Mouse (Mus musculus) olfactory bulb, adult 2 months (tissue): ENCODE data around the gene Plcg1. TPM values are rescaled to one million over a fixed set of nuclear protein-coding genes. Genes with fewer than 3 reads are reported as not detected.

Source experiments
- H3K27ac ChIP-seq: fragments of 200-500 bp; 2 replicates; pipeline ENCODE4 v1.5.1; 2012; ENCODE audit warnings: low read depth, low read length; ENCODE audit not compliant: insufficient read depth
- H3K4me1 ChIP-seq: fragments of 200-500 bp; 2 replicates; pipeline ENCODE4 v1.6.1; 2012; ENCODE audit warnings: low read length; ENCODE audit not compliant: control insufficient read depth, insufficient read depth
- H3K4me3 ChIP-seq: fragments of 200-500 bp; 2 replicates; pipeline ENCODE4 v1.5.1; 2012; ENCODE audit warnings: mild to moderate bottlenecking, low read depth, low read length, moderate library complexity; ENCODE audit not compliant: insufficient read depth
- CTCF ChIP-seq: fragments of 200-500 bp; IDR thresholded peaks from 2 replicates; pipeline ENCODE4 v1.5.1; 2012; ENCODE audit warnings: low read depth, mild to moderate bottlenecking, low read length, moderate library complexity; ENCODE audit not compliant: insufficient read depth
- POLR2A ChIP-seq: fragments of 200-500 bp; IDR thresholded peaks from 2 replicates; pipeline ENCODE4 v1.6.1; 2012; ENCODE audit warnings: mild to moderate bottlenecking, low read depth, low read length, moderate library complexity; ENCODE audit not compliant: insufficient read depth
- WGBS: fragments of 180-500 bp; shearing (Covaris S2); methylation state at CpG from one replicate; pipeline ENCODE4 v1.1.7; 2018; 5-methylcytosine and 5-hydroxymethylcytosine counted together
- polyA plus RNA-seq: library from polyadenylated mRNA; stranded (reverse); fragments of >200 nt; gene quantifications from 2 replicates; pipeline ENCODE4 v1.2.4, GENCODE M21; 2012; ENCODE audit warnings: low replicate concordance; ENCODE audit not compliant: missing spikeins, insufficient read depth, insufficient read length

Plcg1 gene
- polyA plus RNA-seq, 1 experiment, result 164 TPM

- H3K27ac ChIP-seq, result no peak overlapping the region
- TF ChIP-seq CTCF (no peak), POLR2A (no peak)
- 93% methylated on average over 8 of the region's 8 CpGs for WGBS
- H3K4me1 ChIP-seq, result no peaks in the 10 kb centered on the region
- no peak overlapping the region for H3K4me3 ChIP-seq
Measured at GRCm38 (mm10) chr2:160771325-160772276, 40.5 kb downstream of the Plcg1 start.

GRCm38 (mm10) chr2:160778034-160778433 lies 46.9 kb downstream of the Plcg1 start:
- H3K4me1 ChIP-seq, result no peaks in the 10 kb centered on the region
- TF ChIP-seq POLR2A, result no peak
- H3K27ac ChIP-seq, result no peak overlapping the region
- WGBS, result 60% methylated on average over 2 of the region's 2 CpGs
- H3K4me3 ChIP-seq, result no peak overlapping the region

- no peak overlapping the region for H3K4me3 ChIP-seq
- 69% methylated on average over 13 of the region's 13 CpGs for WGBS
- TF ChIP-seq CTCF (no peak), POLR2A (no peak)
- H3K4me1 ChIP-seq, result no peaks in the 10 kb centered on the region
- no peak overlapping the region for H3K27ac ChIP-seq
Measured at GRCm38 (mm10) chr2:160780154-160780833, 49.2 kb downstream of the Plcg1 start.

GRCm38 (mm10) chr2:160780834-160781219 lies 49.7 kb downstream of the Plcg1 start:
- TF ChIP-seq CTCF (no peak), POLR2A (no peak)
- 78% methylated on average over 2 of the region's 2 CpGs for whole genome bisulfite sequencing
- Histone ChIP-seq H3K4me3 (no peak overlapping the region), H3K4me1 (no peaks in the 10 kb centered on the region), H3K27ac (no peak overlapping the region)

- no peaks in the 10 kb centered on the region for H3K4me1 ChIP-seq
- H3K4me3 ChIP-seq, result no peak overlapping the region
- 42% methylated on average over 1 of the region's 1 CpGs for WGBS
- peak overlapping the region; percentile 74 for H3K27ac ChIP-seq
- no peak for TF ChIP-seq POLR2A
- no peak for TF ChIP-seq CTCF
Measured at GRCm38 (mm10) chr2:160786333-160786732, 55.2 kb downstream of the Plcg1 start.

GRCm38 (mm10) chr2:160789046-160789445 lies 57.9 kb downstream of the Plcg1 start:
- no peak for TF ChIP-seq CTCF
- no peak for TF ChIP-seq POLR2A
- WGBS, result 93% methylated on average over 1 of the region's 1 CpGs
- no peaks in the 10 kb centered on the region for H3K4me1 ChIP-seq
- no peak overlapping the region for H3K4me3 ChIP-seq
- no peak overlapping the region for H3K27ac ChIP-seq

GRCm38 (mm10) chr2:160789741-160790140 lies 58.6 kb downstream of the Plcg1 start:
- H3K4me1 ChIP-seq, result no peaks in the 10 kb centered on the region
- no peak overlapping the region for H3K27ac ChIP-seq
- H3K4me3 ChIP-seq, result no peak overlapping the region
- TF ChIP-seq POLR2A (no peak), CTCF (no peak)

GRCm38 (mm10) chr2:160793117-160793516 lies 62.0 kb downstream of the Plcg1 start:
- Histone ChIP-seq H3K4me3 (no peak overlapping the region), H3K27ac (no peak overlapping the region), H3K4me1 (peaks cover 3% of the 10 kb centered on the region; the same call in 1 of the 2 replicates)
- TF ChIP-seq CTCF (no peak), POLR2A (no peak)
- 61% methylated on average over 2 of the region's 2 CpGs for WGBS

- H3K4me1 ChIP-seq, result peaks cover 3% of the 10 kb centered on the region; the same call in 1 of the 2 replicates
- peak overlapping the region; percentile 69 for H3K27ac ChIP-seq
- TF ChIP-seq POLR2A, result no peak
- no peak for TF ChIP-seq CTCF
- no peak overlapping the region for H3K4me3 ChIP-seq
- 31% methylated on average over 2 of the region's 2 CpGs for WGBS
Measured at GRCm38 (mm10) chr2:160796973-160797372, 65.9 kb downstream of the Plcg1 start.
